ENCODE assay signal across 15 mouse cellular contexts in genomic region chr16:83173021-83173420, GRCm38 (mm10).
"Had no signal": no experiment of that assay in that cellular context is flagged by ENCODE, and none has a peak within 500 bp of the region (broad histone marks: within the 10 kb centered on the region; RNA-seq: fewer than 3 reads in every experiment).

No protein-coding gene starts in this region.

- DNase-seq: gastrocnemius, adult 2 months; gastrocnemius, postnatal 10 days; gastrocnemius, postnatal 25 days; heart, adult 18-20 months; heart, postnatal 10 days; heart, postnatal 36 days; kidney, adult 11 months; kidney, adult 2 months; kidney, adult 9 months; kidney, postnatal 14 days; kidney, postnatal 36 days; left cerebral cortex, postnatal 4 days had no signal

- ATAC-seq: hindbrain, postnatal 0 days; intestine, embryonic 16.5 days; liver, embryonic 12.5 days had no signal
